Mouse (Mus musculus) CH12.LX (cell line): ENCODE measurements around the gene Slc5a11.

ENCODE experiments used
- CTCF ChIP-seq, 2 experiments: IDR thresholded peaks in 1 of 2; conservative IDR thresholded peaks in 1 of 2; 2 replicates each; pipeline ENCODE4 v1.5.1; 2011 to 2012; ENCODE audit warnings: low read depth in 2 of 2, low read length in 2 of 2, improper control_type of control experiment in 1 of 2, inconsistent platforms in 1 of 2, mild to moderate bottlenecking in 1 of 2, moderate library complexity in 1 of 2
- E2F4 ChIP-seq: IDR thresholded peaks from 2 replicates; pipeline ENCODE4 v1.6.1; 2011; ENCODE audit warnings: low read depth, low read length, improper control_type of control experiment; ENCODE audit not compliant: insufficient replicate concordance
- EP300 ChIP-seq: IDR thresholded peaks from 2 replicates; pipeline ENCODE4 v1.6.1; 2011; ENCODE audit warnings: low read length, improper control_type of control experiment
- HCFC1 ChIP-seq: IDR thresholded peaks from 2 replicates; pipeline ENCODE4 v1.6.1; 2012; ENCODE audit warnings: low read depth, mild to moderate bottlenecking, inconsistent platforms, low read length, improper control_type of control experiment
- JUND ChIP-seq: conservative IDR thresholded peaks from 2 replicates; pipeline ENCODE4 v1.6.1; 2011; ENCODE audit warnings: low read depth, low read length, improper control_type of control experiment
- MEF2A ChIP-seq: IDR thresholded peaks from 2 replicates; pipeline ENCODE4 v1.6.1; 2014; ENCODE audit warnings: low read depth, mild to moderate bottlenecking, inconsistent platforms, low read length, improper control_type of control experiment, borderline replicate concordance
- NRF1 ChIP-seq: IDR thresholded peaks from 2 replicates; pipeline ENCODE4 v1.6.1; 2014; ENCODE audit warnings: low read depth, mild to moderate bottlenecking, inconsistent platforms, low read length, improper control_type of control experiment, moderate library complexity
- POLR2A ChIP-seq: IDR thresholded peaks from 2 replicates; pipeline ENCODE4 v1.6.1; 2011; ENCODE audit warnings: low read depth, mild to moderate bottlenecking, improper control_type of control experiment, low read length
- SIN3A ChIP-seq: IDR thresholded peaks from 2 replicates; pipeline ENCODE4 v1.6.1; 2012; ENCODE audit warnings: low read length, improper control_type of control experiment, inconsistent platforms
- TBP ChIP-seq: conservative IDR thresholded peaks from 2 replicates; pipeline ENCODE4 v1.6.1; 2011; ENCODE audit warnings: low read depth, low read length, improper control_type of control experiment
- TCF12 ChIP-seq: IDR thresholded peaks from 2 replicates; pipeline ENCODE4 v1.6.1; 2014; ENCODE audit warnings: low read depth, mild to moderate bottlenecking, inconsistent platforms, low read length, improper control_type of control experiment
- UBTF ChIP-seq: IDR thresholded peaks from 2 replicates; pipeline ENCODE4 v1.6.1; 2012; ENCODE audit warnings: low read depth, mild to moderate bottlenecking, inconsistent platforms, low read length, improper control_type of control experiment, moderate library complexity

DNA sequence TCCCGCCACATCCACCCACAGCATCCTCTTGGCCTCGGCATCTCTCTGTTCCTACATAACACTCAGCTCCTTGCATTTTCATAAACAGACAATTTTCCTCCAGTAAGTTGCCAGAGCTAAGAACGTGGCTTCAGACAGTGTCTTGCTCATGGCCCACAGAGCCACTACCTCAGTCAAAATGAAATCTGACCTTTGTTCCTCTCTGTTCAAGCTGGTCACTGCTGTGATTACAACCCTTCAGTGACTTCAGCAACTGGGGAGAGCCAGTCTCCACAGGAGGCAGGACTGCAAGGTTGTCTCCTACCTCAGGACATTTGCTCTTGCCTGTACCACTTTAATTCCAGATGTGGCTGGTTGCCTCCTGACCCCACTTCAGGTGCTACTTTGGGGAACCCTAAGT, 15.4 kb upstream of the Slc5a11 start:
- TF ChIP-seq HCFC1 (no peak), CTCF (conservative IDR thresholded peaks at IDR 0.05 in 1 of 2, IDR thresholded peaks at IDR 0.05 in 1 of 2; ENCODE audit: low read depth in 2 of 2, low read length in 2 of 2) (no peak), EP300 (no peak), POLR2A (no peak), TCF12 (no peak), E2F4 (no peak), MEF2A (no peak), NRF1 (no peak), SIN3A (no peak), TBP (no peak), UBTF (no peak), JUND (no peak)
